Mouse (Mus musculus) liver, embryonic 14.5 days (tissue): ENCODE data around the gene Trim2. TPM values are rescaled to one million over a fixed set of nuclear protein-coding genes. Genes with fewer than 3 reads are reported as not detected.

ENCODE experiments used
- ATAC-seq: fragments of 200-750 bp; cut with Nextera tagmentation; 2 replicates; pipeline ENCODE4 v1.8.0; 2017; ENCODE audit warnings: moderate number of reproducible peaks, mild to moderate bottlenecking, moderate library complexity; ENCODE audit not compliant: insufficient read depth
- DNase-seq, 3 experiments: peaks; one replicate each; pipeline ENCODE4 v3.0.0-alpha.2; 2012 to 2013; ENCODE audit warnings: low read depth in 3 of 3, low spot score in 3 of 3
- H3K27ac ChIP-seq: fragments of 300-500 bp; sonication (generic); 2 replicates; pipeline ENCODE4 v1.5.1; 2014; ENCODE audit warnings: moderate library complexity, mild to moderate bottlenecking, control low read depth, inconsistent platforms
- H3K27me3 ChIP-seq: fragments of 300-500 bp; sonication (generic); 2 replicates; pipeline ENCODE4 v1.6.1; 2014; ENCODE audit warnings: mild to moderate bottlenecking, low read length, moderate library complexity; ENCODE audit not compliant: control insufficient read depth, insufficient read depth
- H3K36me3 ChIP-seq: fragments of 300-500 bp; sonication (generic); replicated peaks from 2 replicates; pipeline ENCODE4 v1.6.1; 2014; ENCODE audit warnings: low read depth; ENCODE audit not compliant: control insufficient read depth, insufficient read depth
- H3K4me1 ChIP-seq, 2 experiments: fragments of 200-500 bp in 1 of 2; fragments of 300-500 bp in 1 of 2; sonication (generic) in 1 of 2; replicated peaks; 2 replicates each; pipeline ENCODE4 v1.6.1; 2012 to 2014; ENCODE audit warnings: antibody characterized with exemption in 1 of 2, inconsistent platforms in 1 of 2, low read length in 1 of 2; ENCODE audit not compliant: control insufficient read depth in 2 of 2, insufficient read depth in 2 of 2
- H3K4me2 ChIP-seq: fragments of 300-500 bp; sonication (generic); 2 replicates; pipeline ENCODE4 v1.6.1; 2014; ENCODE audit warnings: low read depth, mild to moderate bottlenecking, control low read depth, moderate library complexity
- H3K4me3 ChIP-seq, 2 experiments: fragments of 200-500 bp in 1 of 2; fragments of 300-500 bp in 1 of 2; sonication (generic) in 1 of 2; 2 replicates each; pipeline ENCODE4 v1.5.1; 2012 to 2014; ENCODE audit warnings: low read depth in 2 of 2, low read length in 2 of 2, mild to moderate bottlenecking in 2 of 2, control low read depth in 1 of 2, inconsistent platforms in 1 of 2, moderate library complexity in 1 of 2; ENCODE audit not compliant: insufficient read depth in 1 of 2
- H3K9ac ChIP-seq: fragments of 300-500 bp; sonication (generic); replicated peaks from 2 replicates; pipeline ENCODE4 v1.6.1; 2014; ENCODE audit warnings: mild to moderate bottlenecking, control low read depth, moderate library complexity
- H3K9me3 ChIP-seq: fragments of 300-500 bp; sonication (generic); 2 replicates; pipeline ENCODE4 v1.6.1; 2016; ENCODE audit warnings: low read length, mixed read lengths; ENCODE audit not compliant: control insufficient read depth
- CTCF ChIP-seq: IDR thresholded peaks from 2 replicates; pipeline ENCODE4 v1.5.1; 2016; ENCODE audit warnings: antibody characterized with exemption, low read depth, control low read depth
- EP300 ChIP-seq: IDR thresholded peaks from 2 replicates; pipeline ENCODE4 v1.6.1; 2016; ENCODE audit warnings: antibody characterized with exemption, low read depth
- WGBS: fragments of 180-500 bp; shearing (Covaris S2); extraction: QIAGEN DNeasy Blood & Tissue Kit; methylation state at CpG from one replicate; pipeline ENCODE4 v1.1.7; 2014; ENCODE audit not compliant: insufficient replicate concordance; 5-methylcytosine and 5-hydroxymethylcytosine counted together
- polyA plus RNA-seq, 2 experiments: library from polyadenylated mRNA; depleted of rRNA in 1 of 2; stranded (reverse) in 1 of 2; unstranded in 1 of 2; fragments of >200 nt; fragmentation: Nextera tagmentation in 1 of 2; extraction: Ambion mirVana in 1 of 2; gene quantifications; 2 replicates each; pipeline versions ENCODE4 v1.2.1 to v1.2.3; 2012 to 2014

The Trim2 gene
- polyA plus RNA-seq, 2 experiments, result 2.5 to 3.5 TPM

DNA sequence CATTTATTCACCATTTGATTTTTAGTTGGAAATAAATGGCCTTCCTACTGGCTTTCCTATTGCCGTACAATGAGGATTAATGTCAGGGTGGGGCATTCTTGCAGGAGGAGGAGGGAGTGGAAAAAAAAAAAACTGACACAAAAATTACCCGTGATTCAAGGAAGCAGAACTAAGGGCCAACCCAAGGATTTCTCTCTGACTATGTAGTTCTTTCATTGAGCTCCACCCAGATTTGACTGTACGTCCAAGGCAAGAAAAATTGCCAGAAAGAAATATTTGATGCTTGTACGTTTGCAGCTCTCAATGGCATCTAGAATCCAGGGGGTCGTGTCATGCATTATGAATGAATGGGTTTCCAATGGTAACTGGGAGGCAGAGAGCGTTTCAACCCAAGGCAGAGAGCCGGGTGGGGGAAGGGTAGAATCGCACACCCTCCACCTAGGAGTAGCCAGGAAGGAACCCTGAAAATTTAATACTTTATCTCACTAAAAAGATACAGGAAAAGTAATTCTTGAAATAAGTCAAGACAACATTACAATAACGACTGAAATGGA lies 86.9 kb downstream of the Trim2 start:
- WGBS, result 13% methylated on average over 9 of the region's 9 CpGs
- no peak for ATAC-seq
- Histone ChIP-seq H3K4me2 (no peak overlapping the region), H3K9me3 (no peaks in the 10 kb centered on the region), H3K27me3 (peaks cover 11% of the 10 kb centered on the region), H3K9ac (no peak overlapping the region), H3K4me1 (peaks cover 0 to 3% of the 10 kb centered on the region in 2 experiments; a peak in 2 of 4 replicates), H3K27ac (no peak overlapping the region), H3K36me3 (no peaks in the 10 kb centered on the region), H3K4me3 (no peak overlapping the region)
- no peak for TF ChIP-seq CTCF
- TF ChIP-seq EP300, result no peak
- DNase-seq, result no peak

DNA sequence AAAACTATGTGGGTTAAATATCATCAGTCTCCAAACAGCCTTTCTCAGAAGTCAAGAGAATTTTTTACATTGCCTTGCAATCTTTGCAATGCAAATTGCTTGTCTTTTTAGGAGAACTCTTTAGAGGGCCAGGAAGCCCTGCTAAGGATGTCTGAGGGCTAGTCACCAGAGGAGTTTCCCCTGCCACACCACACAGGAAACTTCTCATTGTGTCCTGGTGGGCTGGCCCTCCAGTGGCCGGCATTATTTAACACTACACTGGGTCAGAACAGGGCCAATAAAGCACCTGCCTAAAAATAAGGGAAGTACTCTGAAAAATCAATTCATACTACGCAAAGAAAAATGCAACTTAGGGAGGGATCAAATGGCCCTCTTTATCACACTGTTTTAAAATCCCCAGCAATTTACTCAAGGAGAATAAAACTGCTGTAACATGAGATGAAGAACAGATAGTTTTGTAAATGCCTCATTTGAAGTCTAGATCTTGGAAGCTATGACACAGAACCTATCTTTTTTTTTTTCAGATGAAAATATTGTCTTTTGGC lies 87.4 kb downstream of the Trim2 start:
- Histone ChIP-seq H3K27ac (no peak overlapping the region), H3K4me1 (peaks cover 0 to 3% of the 10 kb centered on the region in 2 experiments; a peak in 2 of 4 replicates), H3K9me3 (no peaks in the 10 kb centered on the region), H3K9ac (no peak overlapping the region), H3K36me3 (no peaks in the 10 kb centered on the region), H3K4me2 (no peak overlapping the region), H3K27me3 (peaks cover 11% of the 10 kb centered on the region), H3K4me3 (no peak overlapping the region)
- ATAC-seq, result no peak
- WGBS, result 14% methylated on average over 2 of the region's 2 CpGs
- DNase-seq, result no peak
- TF ChIP-seq EP300 (no peak), CTCF (no peak)

DNA sequence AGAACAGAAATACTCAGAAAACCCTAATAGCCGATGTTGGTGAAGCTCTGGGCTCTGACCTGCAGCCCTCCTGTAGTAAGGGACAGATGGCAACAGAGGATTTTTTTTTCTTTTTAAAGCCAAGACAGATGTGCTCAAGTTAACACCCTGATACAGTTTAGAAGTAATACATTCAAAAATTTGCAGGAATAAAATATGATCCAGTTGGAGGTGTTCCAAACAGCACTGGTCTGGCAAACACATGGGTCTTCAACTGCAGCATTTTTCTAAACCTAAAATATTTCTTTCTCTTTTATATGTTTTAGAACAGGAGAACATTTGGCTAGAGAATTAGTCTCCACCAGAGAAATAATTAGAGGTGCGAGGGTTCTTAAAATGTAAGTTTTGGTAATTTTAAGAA lies 88.2 kb downstream of the Trim2 start:
- no peaks in the 10 kb centered on the region for H3K9me3 ChIP-seq
- no peak overlapping the region for H3K4me2 ChIP-seq
- WGBS, result 71% methylated on average over 2 of the region's 2 CpGs
- H3K4me1 ChIP-seq, result peaks cover 0 to 3% of the 10 kb centered on the region in 2 experiments; a peak in 2 of 4 replicates
- no peak overlapping the region for H3K9ac ChIP-seq
- H3K27ac ChIP-seq, result no peak overlapping the region
- H3K36me3 ChIP-seq, result no peaks in the 10 kb centered on the region
- no peak overlapping the region for H3K4me3 ChIP-seq
- DNase-seq (no peak), ATAC-seq (no peak)
- TF ChIP-seq EP300 (no peak), CTCF (no peak)
- peaks cover 11% of the 10 kb centered on the region for H3K27me3 ChIP-seq

DNA sequence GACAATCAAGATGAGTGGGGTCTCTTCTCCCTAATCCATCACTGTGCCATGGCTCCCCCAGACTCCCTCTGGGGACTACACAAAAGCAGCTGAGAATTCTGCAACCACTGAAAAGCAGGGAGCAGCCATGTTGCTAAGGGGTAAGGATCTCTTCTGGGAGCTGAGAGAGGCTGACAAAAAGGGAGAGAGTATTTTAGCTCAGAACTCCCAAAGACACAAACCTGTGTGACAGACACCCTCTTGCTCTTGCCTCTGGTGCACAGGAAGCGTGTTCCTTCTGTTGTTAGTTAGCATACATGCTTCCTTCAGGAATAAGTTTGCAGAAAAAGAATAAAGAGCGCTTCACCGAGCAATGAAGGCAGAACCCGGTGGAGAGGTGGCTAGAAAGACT lies 88.7 kb downstream of the Trim2 start:
- ATAC-seq, result no peak
- Histone ChIP-seq H3K36me3 (no peaks in the 10 kb centered on the region), H3K27me3 (peaks cover 11% of the 10 kb centered on the region), H3K9me3 (no peaks in the 10 kb centered on the region), H3K9ac (no peak overlapping the region), H3K27ac (no peak overlapping the region), H3K4me2 (no peak overlapping the region), H3K4me3 (no peak overlapping the region), H3K4me1 (peaks cover 0 to 3% of the 10 kb centered on the region in 2 experiments; a peak in 2 of 4 replicates)
- TF ChIP-seq CTCF (no peak), EP300 (no peak)
- 58% methylated on average over 4 of the region's 4 CpGs for WGBS
- DNase-seq, result no peak

DNA sequence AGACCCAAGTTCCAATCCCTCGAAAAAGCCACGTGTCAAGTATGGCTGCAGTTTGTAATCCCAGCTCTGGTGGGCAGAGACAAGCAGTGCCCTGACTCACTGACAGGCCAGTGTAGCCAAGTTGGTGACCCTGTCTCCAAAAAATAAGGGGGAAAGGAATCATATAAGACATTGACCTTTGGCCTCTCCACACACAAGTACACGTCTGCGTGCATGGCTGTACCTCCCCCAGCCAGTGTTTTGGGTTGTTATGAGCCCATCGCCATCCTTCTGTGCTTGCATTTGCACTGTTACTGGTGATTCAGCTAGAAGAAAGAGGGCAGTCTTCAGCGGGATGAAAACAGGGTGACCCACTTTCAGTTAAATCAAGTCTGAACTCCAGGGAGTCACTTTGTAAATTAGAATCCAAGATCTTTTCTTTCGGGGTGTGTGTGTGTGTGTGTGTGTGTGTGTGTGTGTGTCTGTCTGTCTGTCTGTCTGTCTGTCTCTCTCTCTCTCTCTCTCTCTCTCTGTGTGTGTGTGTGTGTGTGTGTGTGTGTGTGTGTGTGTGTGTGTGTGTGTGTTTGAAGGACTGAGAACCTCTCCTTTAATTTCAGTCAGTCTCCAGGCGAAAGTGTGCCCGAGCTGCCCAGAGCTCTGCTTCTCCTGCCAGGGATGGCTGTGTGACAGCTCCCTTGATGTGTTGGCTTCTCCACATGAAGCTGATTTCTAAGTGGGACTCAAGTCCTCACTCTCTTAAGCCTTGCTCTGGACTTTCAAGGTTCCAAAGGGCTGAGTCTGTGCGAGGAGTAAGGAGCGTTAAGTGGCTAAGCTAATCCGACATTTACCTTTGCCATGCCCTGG lies 89.3 kb downstream of the Trim2 start:
- ATAC-seq, result no peak
- H3K9me3 ChIP-seq, result no peaks in the 10 kb centered on the region
- WGBS, result 67% methylated on average over 12 of the region's 12 CpGs
- no peak overlapping the region for H3K27ac ChIP-seq
- no peaks in the 10 kb centered on the region for H3K36me3 ChIP-seq
- peaks cover 0 to 3% of the 10 kb centered on the region in 2 experiments; a peak in 2 of 4 replicates for H3K4me1 ChIP-seq
- no peak overlapping the region for H3K4me2 ChIP-seq
- H3K27me3 ChIP-seq, result peaks cover 11% of the 10 kb centered on the region
- H3K4me3 ChIP-seq, result no peak overlapping the region
- no peak overlapping the region for H3K9ac ChIP-seq
- no peak for DNase-seq
- no peak for TF ChIP-seq EP300
- no peak for TF ChIP-seq CTCF
